Mouse (Mus musculus) G1E (cell line): ENCODE measurements at regions not wholly inside any gene's neighbourhood (a gene's known extent, or its start where the extent isn't known, plus 50 kb on each side); places are given as distances from the start of the nearest gene placed in this dataset.

ENCODE experiments used
- ATAC-seq: 2 replicates; pipeline ENCODE4 v1.8.0; 2016; ENCODE audit warnings: mild to moderate bottlenecking; ENCODE audit not compliant: insufficient number of reproducible peaks, poor library complexity, low FRiP score, severe bottlenecking; ENCODE audit errors: extremely low read depth
- DNase-seq: peaks from one replicate; pipeline ENCODE4 v3.0.0; 2012; ENCODE audit warnings: low spot score
- H3K27me3 ChIP-seq: 2 replicates; pipeline ENCODE4 v1.6.1; 2012; ENCODE audit warnings: mild to moderate bottlenecking, low read length, inconsistent platforms; ENCODE audit not compliant: insufficient read depth
- H3K36me3 ChIP-seq: replicated peaks from 2 replicates; pipeline ENCODE3; 2012; ENCODE audit warnings: mild to moderate bottlenecking, inconsistent platforms
- H3K4me1 ChIP-seq: 2 replicates; pipeline ENCODE4 v1.6.1; 2012; ENCODE audit warnings: low read depth, low read length, inconsistent platforms, mixed read lengths; ENCODE audit not compliant: insufficient read depth
- H3K4me3 ChIP-seq: 2 replicates; pipeline ENCODE4 v1.5.1; 2012; ENCODE audit warnings: low read depth, mild to moderate bottlenecking, inconsistent platforms, low read length, moderate library complexity, mixed read lengths
- H3K9me3 ChIP-seq: replicated peaks from 2 replicates; pipeline ENCODE4 v1.6.1; 2012; ENCODE audit warnings: inconsistent platforms
- CTCF ChIP-seq: IDR thresholded peaks from 2 replicates; pipeline ENCODE4 v1.5.1; 2012; ENCODE audit warnings: low read depth, low read length, inconsistent platforms, mixed read lengths
- GATA1 ChIP-seq: IDR thresholded peaks from 2 replicates; pipeline ENCODE4 v1.6.1; 2012; ENCODE audit warnings: borderline replicate concordance, low read length, inconsistent platforms, mixed read lengths
- GATA2 ChIP-seq: IDR thresholded peaks from 2 replicates; pipeline ENCODE4 v1.6.1; 2012; ENCODE audit warnings: low read depth, low read length, inconsistent platforms, borderline replicate concordance
- POLR2AphosphoS5 ChIP-seq: IDR thresholded peaks from 2 replicates; pipeline ENCODE4 v1.6.1; 2012; ENCODE audit warnings: low read depth, low read length, inconsistent platforms; ENCODE audit not compliant: insufficient replicate concordance
- TAL1 ChIP-seq: conservative IDR thresholded peaks from 2 replicates; pipeline ENCODE4 v1.6.1; 2012; ENCODE audit warnings: low read depth, low read length, inconsistent platforms, mixed read lengths

DNA sequence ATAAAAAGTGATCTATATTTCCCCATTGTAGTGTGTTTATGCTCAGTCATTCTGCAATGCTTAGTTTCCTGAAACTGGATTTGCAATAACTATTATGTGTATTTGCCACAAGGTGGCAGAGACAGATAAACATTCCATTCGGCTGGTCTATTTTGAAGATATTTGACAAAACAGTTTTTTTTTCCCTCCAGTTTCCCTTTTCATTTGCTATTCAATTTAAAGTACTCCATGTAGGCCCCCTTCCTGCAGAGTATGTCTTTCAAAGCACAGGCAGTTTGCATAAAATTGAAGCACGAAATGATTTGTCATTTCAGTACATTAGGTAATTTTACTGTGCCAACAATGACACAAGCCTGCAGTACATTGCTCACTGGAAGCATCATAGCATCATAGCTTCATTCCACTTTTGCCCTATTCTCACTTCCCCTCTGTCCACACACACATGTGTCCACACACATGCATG, 184.3 kb upstream of the Palmd start:
- no peak overlapping the region for H3K4me3 ChIP-seq
- ATAC-seq (no peak), DNase-seq (no peak)
- no peak for TF ChIP-seq POLR2AphosphoS5
- no peak for TF ChIP-seq GATA1
- TF ChIP-seq TAL1: no peak
- TF ChIP-seq GATA2: no peak
- no peak for TF ChIP-seq CTCF
- no peaks in the 10 kb centered on the region for H3K9me3 ChIP-seq
- H3K27me3 ChIP-seq: no peaks in the 10 kb centered on the region
- H3K4me1 ChIP-seq: no peaks in the 10 kb centered on the region
- H3K36me3 ChIP-seq: no peaks in the 10 kb centered on the region

DNA sequence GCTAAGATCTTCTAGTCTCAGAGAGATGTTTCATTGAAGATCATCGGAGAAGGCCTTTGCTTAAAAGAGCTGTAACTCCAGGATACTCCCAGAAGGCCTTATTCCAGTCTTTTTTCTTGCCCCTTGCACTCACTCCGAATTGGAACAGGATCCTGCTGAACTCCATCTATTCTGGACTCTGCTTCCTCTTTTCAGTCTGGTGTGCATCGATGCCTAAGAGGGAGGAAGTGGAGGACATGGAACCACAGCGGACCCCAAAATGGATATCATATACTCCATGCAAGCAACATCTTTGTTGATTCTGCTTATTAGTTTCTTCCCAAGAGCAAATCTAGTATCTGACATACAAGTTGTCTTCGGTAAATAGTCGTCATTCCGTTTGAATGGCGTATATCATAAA, 183.6 kb upstream of the Palmd start:
- no peaks in the 10 kb centered on the region for H3K9me3 ChIP-seq
- H3K36me3 ChIP-seq: no peaks in the 10 kb centered on the region
- DNase-seq (no peak), ATAC-seq (no peak)
- no peaks in the 10 kb centered on the region for H3K4me1 ChIP-seq
- TF ChIP-seq POLR2AphosphoS5 (no peak), GATA2 (no peak), GATA1 (no peak), CTCF (no peak), TAL1 (no peak)
- H3K4me3 ChIP-seq: no peak overlapping the region
- no peaks in the 10 kb centered on the region for H3K27me3 ChIP-seq

DNA sequence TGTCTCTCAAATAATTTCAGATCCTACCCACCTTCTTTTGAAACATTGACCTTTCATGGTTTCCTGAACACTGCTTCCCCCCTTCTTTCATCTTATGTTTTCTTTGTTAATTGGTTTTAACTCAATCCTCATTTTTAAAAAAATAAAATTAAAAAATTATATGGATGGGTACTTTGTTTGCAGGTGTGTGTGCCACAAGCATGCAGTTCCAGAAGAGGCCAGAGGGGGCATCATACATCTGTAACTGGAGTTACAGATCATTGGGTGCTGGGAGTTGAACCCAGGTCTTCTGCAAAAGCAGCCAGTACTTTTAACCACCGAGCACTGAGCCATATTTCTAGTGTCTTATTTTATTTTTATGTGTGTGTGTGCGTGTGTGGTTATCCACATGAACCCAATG, 178.6 kb upstream of the Palmd start:
- no peaks in the 10 kb centered on the region for H3K27me3 ChIP-seq
- no peak overlapping the region for H3K4me3 ChIP-seq
- H3K36me3 ChIP-seq: no peaks in the 10 kb centered on the region
- TF ChIP-seq GATA1: no peak
- TF ChIP-seq GATA2: no peak
- TF ChIP-seq TAL1: no peak
- no peak for TF ChIP-seq CTCF
- no peak for TF ChIP-seq POLR2AphosphoS5
- no peak for ATAC-seq
- H3K9me3 ChIP-seq: no peaks in the 10 kb centered on the region
- DNase-seq: no peak
- H3K4me1 ChIP-seq: no peaks in the 10 kb centered on the region

DNA sequence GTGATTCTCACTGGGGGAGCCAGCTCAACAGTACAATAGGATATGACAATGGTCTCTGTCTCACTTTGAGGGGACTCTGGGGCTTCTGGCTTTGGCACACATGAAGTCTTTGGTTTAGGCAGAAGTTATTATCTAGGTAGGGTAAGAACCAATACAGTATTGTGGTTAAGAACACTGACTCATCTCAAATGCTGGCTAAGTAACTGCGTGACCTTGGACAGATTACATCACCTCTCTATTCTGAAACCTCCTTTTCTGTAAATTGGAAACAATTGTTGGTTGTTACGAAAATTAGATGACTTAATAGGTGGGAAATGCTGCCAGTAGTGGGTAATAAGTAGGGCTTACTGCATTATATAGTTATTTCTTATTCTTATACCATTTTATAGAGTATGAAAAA, 171.0 kb upstream of the Palmd start:
- DNase-seq: no peak
- Histone ChIP-seq H3K4me3 (no peak overlapping the region), H3K9me3 (no peaks in the 10 kb centered on the region), H3K36me3 (no peaks in the 10 kb centered on the region), H3K4me1 (no peaks in the 10 kb centered on the region), H3K27me3 (no peaks in the 10 kb centered on the region)
- no peak for ATAC-seq
- no peak for TF ChIP-seq CTCF
- no peak for TF ChIP-seq POLR2AphosphoS5
- no peak for TF ChIP-seq TAL1
- no peak for TF ChIP-seq GATA2
- no peak for TF ChIP-seq GATA1

DNA sequence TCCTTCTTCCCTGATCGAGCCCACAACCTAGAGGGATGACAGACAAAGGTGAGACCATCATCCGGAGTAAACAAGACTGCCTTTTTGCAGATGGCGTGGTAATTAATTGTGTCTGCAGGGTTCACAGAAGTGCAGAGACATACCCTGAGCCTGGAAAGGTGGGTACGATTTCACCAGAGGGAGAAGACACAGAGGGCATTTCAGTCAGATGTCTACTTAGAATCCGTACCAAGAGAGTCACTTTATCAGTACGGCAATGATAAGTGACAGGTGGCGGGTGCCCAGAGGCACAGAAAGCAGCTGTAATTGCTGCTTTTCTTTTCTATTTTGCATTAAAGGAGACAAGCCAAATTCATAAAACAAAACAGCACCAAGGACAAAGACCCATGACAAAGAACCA, 169.9 kb upstream of the Palmd start:
- no peak for TF ChIP-seq CTCF
- TF ChIP-seq GATA2: no peak
- TF ChIP-seq GATA1: no peak
- no peak for TF ChIP-seq POLR2AphosphoS5
- no peak for TF ChIP-seq TAL1
- H3K36me3 ChIP-seq: no peaks in the 10 kb centered on the region
- H3K27me3 ChIP-seq: no peaks in the 10 kb centered on the region
- no peak overlapping the region for H3K4me3 ChIP-seq
- no peaks in the 10 kb centered on the region for H3K4me1 ChIP-seq
- H3K9me3 ChIP-seq: no peaks in the 10 kb centered on the region
- no peak for ATAC-seq
- no peak for DNase-seq

DNA sequence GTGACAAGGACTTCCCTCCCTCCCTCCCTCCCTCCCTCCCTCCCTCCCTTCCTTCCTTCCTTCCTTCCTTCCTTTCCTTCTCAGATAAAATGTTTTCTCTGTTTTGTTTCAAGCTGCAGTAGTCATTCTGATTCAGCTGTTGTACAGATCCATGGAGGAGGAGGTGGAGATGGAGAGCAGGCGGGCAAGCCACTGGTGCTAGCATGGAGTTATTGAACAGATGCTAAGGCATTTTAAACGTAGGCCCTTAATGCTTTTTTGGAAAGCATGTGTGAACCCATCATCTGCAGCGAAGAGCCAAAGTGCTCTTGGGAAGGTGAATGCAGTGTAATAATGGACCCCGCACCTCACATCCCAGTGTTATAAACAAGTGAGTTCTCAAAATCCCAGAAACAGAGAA, 164.1 kb upstream of the Palmd start:
- ATAC-seq: no peak
- Histone ChIP-seq H3K9me3 (no peaks in the 10 kb centered on the region), H3K4me3 (no peak overlapping the region), H3K27me3 (no peaks in the 10 kb centered on the region), H3K4me1 (no peaks in the 10 kb centered on the region), H3K36me3 (no peaks in the 10 kb centered on the region)
- no peak for DNase-seq
- TF ChIP-seq GATA1 (no peak), GATA2 (no peak), CTCF (no peak), POLR2AphosphoS5 (no peak), TAL1 (no peak)

DNA sequence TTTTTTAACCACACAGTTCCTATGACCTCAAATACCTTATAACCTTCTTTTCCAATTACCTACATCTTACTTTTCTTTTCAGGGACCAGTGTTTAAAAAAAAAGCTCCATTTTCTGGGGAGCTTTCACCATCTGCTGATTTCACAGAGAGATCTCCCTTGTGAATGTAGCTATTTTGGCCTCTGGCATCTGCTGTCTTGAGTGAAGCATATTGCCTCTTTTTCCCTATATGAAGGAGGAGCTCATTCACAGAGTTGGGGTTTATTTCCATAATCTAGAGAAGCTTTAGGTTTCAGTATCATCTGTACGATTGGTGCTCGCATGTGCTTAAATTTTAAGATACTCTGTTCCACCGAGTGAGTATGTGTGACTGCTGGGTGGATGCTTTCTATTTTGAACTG, 153.4 kb upstream of the Palmd start:
- Histone ChIP-seq H3K4me1 (no peaks in the 10 kb centered on the region), H3K27me3 (no peaks in the 10 kb centered on the region), H3K9me3 (no peaks in the 10 kb centered on the region), H3K4me3 (no peak overlapping the region), H3K36me3 (no peaks in the 10 kb centered on the region)
- TF ChIP-seq CTCF (no peak), GATA1 (no peak), POLR2AphosphoS5 (no peak), GATA2 (no peak), TAL1 (no peak)
- no peak for DNase-seq
- no peak for ATAC-seq
